Mouse (Mus musculus): Measurements from ENCODE around the gene Cebpe.

Cebpe gene

DNA sequence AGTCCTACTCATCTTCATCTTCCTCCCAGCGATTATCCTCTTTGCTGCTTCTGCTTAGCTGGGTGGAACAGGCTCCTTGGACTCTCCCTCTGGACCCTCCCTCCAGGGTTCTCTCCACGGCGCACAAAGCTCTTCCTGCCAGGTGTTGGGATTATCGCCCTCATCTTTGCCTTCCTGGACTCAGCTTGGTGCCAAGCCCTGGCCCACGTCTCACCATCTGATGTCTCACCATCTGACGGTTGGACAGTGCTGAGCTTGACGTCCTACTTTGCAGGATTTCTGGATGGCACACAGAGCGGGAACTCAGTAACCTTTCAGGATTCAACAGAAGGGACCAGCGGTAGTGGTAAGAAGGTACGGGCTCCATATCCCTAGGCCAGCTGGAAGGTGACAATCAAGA, 9.7 kb upstream of the Cebpe start:
- DNase-seq (ENCODE audit: low spot score in 2 of 2), result no peak

DNA sequence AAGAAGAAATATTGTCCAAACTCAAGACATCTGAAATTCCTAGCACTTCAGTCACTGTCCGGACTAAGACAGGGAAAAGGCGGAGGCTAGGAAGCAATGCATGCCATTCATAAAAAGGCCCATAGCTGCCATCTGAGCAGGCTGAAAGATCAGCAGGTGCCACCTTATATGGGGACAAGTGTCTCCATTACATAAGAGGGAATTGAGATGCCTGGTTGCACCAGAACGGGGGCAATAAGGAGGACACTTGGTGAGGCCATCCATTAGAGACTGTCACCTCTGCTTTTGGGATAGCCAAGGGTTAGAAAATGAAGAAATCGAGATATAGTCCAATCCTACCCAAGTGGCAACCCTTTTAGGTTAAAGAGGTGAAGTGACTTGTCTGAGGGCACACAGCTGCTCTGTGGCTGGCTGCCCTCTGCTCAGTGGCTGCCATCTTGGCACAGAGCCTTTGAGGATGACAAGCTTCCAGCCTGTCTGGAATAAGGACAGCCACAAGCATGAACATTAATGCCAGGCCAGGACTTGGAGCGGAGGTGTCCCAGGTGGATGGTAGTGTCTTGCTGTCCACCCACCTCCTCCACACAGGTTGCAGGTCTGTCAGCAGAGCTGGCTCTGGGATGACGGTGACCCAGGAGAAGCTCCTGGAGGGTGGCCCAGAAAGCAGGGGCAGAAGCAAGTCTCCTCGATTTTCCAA, 8.8 kb upstream of the Cebpe start:
- no peak for DNase-seq (ENCODE audit: low spot score in 2 of 2)

DNA sequence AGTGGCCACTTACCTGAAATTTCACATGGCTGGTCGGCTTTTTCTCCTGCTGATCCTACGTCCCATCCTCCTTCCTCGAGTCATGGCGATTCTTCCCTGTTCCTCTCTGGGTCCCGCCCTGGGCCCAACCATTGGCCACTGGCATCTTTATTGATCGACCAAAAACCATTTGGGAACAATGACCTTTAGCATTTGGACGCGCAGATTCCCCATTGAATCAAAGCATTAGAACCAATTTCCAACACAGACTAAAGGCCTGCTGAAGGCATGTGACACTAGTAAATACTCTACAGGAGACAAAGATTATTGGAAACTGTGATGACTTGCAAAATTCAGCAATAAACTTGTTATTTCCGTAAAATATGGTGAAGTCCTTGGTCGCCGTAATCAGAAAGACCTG, 8.1 kb upstream of the Cebpe start:
- no peak for DNase-seq (ENCODE audit: low spot score in 2 of 2)

DNA sequence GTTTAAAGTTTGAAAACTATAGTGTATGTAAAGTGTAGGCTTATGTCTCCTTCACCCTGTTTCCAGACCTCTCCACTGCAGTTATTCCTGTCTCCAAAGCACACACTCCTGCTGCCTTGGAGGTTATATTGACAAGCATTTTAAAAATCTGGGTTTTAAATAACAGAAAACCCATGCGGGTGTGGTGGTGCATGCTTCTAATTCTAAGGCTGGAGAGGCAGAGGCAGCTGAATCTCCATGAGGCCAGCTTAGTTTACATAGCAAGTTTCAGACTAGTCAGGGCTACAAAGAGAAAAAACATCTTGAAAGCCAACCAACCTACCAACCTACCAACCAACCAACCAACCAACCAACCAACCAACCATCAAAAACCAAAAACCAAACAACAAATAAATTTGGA, 3.4 kb upstream of the Cebpe start:
- DNase-seq (ENCODE audit: low spot score in 2 of 2), result no peak

DNA sequence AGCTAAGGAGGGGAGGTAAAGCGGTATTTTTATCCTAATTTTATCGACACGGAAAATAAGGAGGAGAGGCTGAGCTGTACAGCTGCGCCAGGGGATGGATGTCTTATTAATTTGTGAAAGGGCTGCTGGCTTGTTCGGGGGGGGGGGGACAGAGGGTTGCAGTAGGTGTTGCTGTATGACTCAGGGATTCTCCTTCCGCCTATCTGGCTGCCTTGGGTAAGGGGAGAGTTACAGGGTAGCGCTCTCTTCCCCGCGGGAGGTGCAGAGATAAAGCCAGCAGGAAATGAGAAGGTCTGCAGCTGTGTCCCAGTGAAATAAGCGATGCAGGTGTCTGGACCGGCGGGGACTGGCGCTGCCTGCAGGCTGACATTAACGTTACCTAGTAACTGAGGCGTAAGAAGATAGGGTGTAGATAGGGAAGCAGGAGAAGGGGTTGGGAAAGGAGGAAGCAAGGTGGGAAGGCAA, 2.7 kb upstream of the Cebpe start:
- no peak for DNase-seq (ENCODE audit: low spot score in 2 of 2)

DNA sequence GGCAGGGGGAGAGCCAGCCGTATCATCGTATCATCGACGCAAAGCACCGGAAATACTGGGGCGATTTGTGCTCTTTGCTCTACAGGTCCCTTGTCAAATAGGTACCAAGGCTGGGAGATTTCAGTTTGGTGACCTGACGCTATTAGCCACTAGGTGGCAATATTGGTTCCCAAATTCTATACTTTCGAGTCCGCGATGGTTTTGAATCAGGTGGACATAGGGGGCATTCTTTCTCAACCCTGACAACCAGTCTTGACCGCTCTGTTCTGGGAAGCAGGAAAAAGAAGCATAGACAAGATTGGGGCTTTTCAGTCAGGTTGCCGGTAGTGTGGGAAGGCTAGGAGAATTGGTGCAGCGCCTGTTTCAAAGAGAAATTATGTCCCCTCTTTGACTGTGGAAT, 2.1 kb upstream of the Cebpe start:
- no peak for DNase-seq (ENCODE audit: low spot score in 2 of 2)

DNA sequence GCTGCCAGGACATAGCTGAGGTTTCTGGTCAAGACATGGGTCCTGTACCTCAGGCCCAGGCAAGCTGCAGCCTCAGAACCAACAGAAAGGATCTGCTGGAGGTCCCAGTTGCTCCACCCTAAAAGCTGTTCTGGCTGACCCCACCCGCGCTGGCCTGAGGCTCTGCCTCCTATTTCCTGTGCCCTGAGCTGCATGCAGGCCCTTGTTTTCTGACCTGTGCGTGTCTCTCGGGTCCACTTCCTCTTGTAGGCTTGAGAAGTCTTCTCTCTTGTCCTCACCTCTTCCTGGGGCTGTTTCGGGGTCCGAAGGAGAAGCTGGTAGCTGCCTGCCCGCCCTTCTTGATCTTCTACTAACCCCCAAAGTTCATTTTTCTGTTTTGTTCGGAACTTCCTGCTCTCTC, 887 bp upstream of the Cebpe start:
- no peak for DNase-seq (ENCODE audit: low spot score in 2 of 2)

DNA sequence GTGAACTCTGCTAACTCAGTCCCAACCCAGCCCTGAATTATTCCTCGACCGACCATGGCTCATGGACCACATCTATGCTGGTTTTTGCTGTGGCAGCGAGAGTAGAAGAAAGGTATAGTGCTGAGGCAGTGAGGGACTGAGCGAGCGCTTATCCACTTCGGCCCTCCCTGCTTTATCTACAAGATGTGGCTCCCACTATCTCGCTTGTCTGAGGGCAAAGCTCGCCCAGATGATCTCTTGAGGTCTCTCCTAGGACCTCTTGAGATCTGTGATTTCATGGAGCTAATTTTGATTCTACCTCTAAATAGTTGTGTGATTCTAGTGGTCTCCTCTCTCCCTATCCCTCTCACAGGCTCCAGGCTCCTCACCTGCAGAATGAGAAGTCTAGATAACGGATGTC, 2.9 kb downstream of the Cebpe start:
- no peak for DNase-seq (ENCODE audit: low spot score in 2 of 2)

DNA sequence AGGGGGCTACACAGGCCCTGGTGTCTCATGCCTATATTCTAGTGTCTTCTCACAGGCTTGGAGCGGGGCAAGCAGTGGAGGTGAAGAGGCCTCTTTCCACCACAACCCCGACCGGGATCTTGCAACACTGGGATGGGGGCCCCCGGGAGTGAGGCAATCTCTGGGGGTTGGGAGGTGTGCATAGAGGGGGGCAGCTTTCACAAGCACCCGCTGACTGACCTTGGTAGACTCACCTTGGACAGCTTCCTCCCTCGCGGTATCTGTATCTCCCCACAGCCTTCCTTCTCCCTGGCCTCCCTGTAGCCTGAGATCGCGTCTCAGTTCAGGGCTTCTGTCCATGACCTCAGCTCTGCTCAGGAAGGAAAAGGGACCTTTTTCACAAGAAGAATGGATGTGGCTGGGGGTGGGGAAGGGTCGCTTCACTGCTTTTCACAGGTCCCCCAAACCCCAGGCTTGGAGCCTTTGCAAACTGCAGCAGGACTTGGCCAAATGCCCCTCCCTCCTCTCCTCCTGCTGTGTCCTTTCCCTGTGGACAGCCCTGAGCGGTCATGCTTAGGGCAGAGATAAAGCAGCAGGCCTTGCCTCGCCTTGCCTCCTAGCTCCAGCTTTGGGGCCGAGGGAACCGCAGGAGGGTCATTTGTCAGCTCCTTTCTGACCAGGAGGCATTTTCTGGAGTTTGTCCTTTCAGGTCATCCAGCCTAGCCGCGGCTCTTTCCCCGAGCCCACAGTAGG, 5.2 kb downstream of the Cebpe start:
- DNase-seq (ENCODE audit: low spot score in 2 of 2), result no peak

DNA sequence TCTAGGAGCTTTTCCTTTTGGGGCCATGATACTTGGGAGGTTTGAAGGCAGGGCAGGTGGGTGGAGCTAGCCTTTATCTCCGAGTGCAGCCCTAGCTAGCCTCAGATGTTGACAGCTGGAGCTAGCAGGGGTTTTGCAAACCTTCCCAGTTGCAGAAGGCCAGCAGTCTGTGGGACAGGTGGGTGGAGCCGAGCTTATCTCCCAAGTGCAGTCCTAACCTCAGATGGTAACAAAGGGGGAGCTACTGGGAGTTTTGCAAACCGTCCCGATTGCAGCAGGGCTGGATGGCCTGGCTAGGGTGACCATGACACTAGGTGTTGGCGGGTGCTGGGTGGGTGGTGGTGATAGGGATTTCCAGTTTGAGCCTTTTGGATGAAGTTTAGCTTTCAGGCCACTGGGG, 6.1 kb downstream of the Cebpe start:
- no peak for DNase-seq (ENCODE audit: low spot score in 2 of 2)

DNA sequence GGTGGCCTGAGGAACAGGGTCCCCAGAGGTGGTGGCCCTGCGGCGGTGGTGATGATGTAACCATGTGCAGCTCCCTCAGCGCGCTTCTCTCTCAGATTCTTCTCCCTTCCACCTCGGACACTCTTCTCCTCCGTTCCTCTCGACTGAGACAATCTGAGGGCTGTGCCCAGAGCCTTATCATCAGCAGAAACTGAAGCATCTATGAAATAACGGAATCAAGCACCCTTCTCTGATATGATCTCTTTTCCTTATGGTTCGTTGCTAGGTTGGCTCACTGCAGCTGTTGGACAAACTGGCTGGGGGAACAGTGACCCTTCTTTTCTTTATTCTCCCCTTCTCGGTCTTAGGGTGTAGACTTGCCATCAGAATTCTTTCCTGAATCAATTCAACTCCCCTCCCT, 8.8 kb downstream of the Cebpe start:
- no peak for DNase-seq (ENCODE audit: low spot score in 2 of 2)

DNA sequence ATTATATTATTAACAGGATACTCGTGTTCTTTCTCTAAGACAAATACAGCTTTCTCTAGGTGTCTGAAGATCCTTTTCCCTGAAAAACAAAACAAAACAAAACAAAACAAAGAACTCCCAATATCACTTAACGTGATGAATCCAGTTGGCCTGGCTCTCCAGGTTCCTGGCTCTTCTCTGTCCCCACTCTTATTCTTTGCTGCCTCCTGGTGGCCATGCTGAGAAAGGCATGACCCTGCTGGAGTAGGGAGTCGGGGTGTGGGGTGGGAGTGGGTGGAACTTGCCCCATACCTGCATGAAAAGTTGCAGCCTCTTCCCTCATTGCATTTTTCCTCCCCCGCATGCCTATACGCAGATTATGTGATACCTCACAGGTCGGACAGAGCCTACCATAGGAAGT, 10.7 kb downstream of the Cebpe start:
- peak; percentile 63 to 88 for DNase-seq (ENCODE audit: low spot score in 2 of 2)

DNA sequence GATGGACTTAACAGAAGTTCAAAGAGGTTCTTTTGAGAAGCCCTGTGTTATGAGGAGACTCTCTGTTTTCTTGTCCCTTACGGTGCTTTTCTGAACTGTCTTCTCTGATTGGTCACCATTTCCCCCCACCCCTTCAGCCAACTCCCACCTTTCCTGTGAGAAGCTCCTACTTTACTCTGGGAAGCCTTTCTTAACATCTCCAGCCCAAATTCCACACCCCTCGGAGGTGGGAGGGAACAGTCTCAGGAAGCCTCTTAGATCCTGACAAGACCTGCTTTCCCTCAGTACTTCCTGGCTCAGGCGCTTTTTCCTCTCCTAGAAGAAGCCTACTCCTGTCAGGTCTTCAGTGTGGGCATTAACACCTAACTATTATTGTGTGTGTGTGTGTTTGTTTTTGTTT, 12.4 kb downstream of the Cebpe start:
- no peak for DNase-seq (ENCODE audit: low spot score in 2 of 2)

DNA sequence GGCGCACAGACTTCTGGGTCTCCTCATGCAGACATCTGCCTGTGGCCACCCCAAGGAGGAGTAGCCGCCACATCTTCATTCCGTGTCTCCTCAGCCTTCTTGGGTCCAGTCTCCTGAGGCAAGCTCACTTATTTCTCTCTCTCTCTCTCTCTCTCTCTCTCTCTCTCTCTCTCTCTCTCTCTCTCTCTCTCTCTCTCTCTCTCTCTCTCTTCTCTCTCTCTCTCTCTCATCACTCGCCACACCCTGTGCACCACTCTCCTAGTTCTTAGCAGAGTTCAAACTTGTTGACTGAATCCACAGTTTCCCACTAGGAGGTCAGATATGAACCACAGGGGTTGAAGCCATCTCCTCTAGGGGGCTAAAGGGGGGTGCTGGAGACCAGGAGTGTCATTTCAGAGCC, 13.2 kb downstream of the Cebpe start, which contains the start of gene Gm29776:
Gm29776 (minus strand) TSS at position 101 of the 400 bp plus-strand sequence.
- DNase-seq (ENCODE audit: low spot score in 2 of 2), result no peak

DNA sequence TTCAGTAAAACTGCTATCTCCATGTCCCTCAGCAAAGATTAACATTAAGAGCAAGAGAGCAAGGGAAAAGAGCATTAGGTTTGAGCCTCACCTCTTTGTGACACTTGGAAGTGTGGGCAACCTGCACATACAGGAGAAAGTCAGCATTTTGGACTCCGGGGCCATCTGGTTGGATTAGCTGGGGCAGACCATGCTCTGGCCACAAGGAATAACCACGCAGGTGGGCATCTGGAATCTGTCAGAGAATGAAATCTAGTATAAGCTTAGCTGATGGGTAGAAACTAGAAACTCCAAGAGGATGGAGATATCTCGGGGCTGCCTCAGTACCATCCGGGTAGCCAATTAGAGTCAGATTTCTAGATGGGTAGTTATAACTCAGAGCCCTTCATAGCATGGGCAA, 15.2 kb downstream of the Cebpe start:
- no peak for DNase-seq (ENCODE audit: low spot score in 2 of 2)

DNA sequence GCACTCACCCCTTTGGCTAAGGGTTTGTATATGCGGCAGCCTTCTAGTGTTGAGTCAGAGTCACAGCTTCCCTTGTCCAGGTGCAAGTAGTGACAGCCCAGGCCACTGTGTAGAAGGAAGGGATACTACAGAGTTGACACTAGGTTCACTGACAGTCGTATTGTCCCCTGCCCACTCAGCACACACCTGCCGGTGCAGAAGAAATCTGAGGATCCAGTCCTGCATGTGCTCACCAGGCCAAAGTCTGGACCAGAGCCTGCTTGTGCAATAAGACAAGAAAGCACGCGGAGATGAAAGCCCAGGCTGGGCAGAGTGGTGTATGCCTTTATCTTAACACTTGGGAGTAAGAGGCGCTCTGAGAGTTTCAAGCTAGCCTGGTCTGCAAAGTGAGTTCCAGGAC, 16.9 kb downstream of the Cebpe start:
- no peak for DNase-seq (ENCODE audit: low spot score in 2 of 2)

DNA sequence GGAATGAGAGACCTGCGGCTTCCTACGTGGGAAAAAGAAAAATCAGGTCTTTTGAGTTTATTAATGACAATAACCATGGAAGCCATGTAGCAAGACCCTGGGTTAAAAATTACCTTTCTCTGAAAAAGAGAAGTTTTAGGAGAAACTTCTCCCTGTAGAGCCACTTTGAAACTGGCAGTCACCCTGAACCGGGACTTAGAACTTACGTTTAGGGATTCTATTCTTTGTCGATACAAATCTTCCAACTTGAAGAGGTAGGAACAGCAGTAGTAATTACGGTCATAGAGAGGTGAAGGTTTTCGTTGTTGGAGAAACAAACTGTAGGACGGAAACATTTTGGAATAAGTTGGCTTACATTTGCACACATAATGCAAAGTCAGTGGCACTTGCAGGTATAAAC, 24.7 kb downstream of the Cebpe start:
- no peak for DNase-seq (ENCODE audit: low spot score in 2 of 2)

DNA sequence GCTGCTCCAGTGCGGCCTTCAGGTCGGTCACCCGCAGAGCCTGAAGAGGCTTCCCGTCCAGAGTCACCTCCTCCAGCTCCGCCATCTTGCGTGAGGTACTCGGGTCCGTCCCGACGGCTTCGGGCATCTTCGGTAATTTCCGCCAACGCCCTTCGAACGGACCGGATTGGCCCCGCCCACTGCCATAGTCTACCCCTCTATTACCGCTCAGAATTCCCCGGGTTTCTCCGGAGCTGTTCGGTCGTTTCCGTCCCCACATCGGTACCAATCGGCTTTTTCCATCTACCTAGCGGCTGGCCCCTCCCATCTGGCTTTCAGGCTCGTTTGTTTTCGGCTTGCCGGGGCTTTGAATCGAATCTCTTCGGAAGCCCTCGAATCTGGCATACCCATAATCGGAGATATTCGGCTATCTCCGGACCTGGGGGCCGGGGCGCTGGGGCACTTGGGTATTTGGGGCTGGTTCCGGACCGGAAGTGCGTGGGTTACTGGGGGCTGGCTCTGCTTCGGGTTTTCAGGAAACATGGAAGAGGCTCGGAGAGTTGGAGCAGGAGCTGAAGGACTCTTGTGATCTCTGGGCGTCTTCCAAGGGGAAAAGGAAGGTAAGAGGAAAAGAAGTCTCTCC, 25.3 kb downstream of the Cebpe start, which contains the start of gene Acin1:
Acin1 (minus strand) TSS at position 410 of the 622 bp plus-strand sequence.
- peak; percentile 100 for DNase-seq (ENCODE audit: low spot score in 2 of 2)

DNA sequence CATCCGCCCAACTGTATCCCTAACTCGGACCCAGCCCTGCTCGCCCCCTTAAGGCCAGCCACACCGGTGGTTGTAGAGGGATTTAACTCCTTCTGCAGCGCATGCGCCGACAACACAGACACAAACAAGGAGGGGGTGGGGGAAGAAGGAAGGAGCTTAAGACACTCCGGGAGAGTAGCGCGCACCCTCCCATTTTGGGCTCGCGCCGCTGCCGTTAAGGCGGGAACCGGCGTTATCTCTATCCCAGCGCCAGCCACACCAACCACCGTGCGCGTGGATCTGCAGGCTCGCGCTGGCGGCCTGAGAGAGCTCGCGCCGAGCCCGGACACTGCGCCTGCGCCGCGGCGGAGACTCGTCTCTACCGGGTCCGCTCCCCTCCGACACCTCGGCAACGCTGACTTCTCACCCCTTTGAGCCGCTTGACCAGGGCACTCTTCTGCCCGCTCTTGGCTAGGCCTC, 25.9 kb downstream of the Cebpe start, which contains the start of gene 1700123O20Rik:
1700123O20Rik (plus strand) TSS at position 154 of the 459 bp plus-strand sequence.
- DNase-seq (ENCODE audit: low spot score in 2 of 2), result peak in 1 of 2 experiments; percentile 72

DNA sequence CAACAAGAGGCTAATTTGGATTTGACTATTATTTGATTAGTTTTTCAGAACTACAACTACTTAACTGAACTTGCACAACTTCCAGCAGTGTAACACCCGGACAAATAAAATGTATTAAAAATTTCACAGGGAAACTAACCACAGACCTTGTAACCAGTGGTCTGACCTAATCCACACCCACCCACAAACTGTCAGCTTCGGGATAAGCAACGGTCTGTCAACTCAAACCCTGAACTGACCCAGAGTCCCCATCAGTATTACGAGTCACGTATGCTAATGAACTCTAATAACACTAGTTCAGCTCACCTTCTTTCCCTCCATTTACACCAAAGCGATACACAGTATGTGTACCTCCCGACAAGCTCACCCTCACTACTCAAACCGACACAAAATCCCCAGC, 26.5 kb downstream of the Cebpe start:
- DNase-seq (ENCODE audit: low spot score in 2 of 2), result no peak

DNA sequence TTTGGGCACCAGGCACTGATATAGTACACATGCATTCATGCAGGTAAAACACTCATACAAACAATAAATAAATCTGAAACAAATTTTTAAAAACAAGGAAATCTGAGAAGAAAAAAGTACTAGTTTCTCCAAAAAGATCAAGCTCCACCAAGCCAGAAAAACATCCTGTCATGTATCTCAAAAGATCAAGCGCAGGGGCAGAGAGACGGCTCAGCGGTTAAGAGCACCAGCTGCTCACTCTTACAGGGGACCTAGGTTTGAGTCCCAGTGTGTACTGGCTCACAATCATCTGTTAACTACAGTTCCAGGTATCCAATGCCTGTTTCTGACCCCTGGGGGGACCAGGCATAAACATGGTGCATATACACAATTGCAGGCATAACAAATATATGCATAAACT, 29.6 kb downstream of the Cebpe start:
- DNase-seq (ENCODE audit: low spot score in 2 of 2), result no peak

DNA sequence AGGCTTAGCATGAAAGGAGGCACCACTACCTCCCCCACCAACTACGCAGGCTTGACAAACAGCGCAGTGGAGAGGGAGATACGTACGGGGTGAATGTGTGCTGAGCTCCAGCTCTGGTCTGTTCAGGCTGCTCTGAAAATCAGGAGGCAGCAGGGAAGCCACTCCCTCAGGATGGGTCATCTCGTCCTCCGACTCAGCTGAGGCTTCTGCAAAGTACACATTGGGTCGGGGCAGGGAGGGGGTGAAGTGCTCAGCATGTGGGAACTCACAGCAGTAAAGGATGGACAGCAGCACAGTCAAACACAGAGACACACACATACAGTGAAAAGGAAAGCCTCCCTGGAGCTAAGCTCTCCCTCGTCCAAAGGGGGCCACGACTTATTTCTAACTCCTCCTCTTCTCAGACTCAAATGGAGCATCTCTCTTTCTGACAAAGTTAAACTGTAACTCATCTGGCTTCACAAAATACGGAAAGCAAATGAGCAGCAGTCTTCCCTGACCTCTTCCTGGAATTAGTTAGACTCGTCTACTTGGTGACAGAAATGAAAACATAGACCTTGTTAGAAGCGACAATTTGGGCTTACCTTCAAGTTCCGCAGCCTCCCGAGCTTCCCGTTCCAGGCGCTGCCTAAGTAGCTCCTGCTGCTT, 33.2 kb downstream of the Cebpe start:
- no peak for DNase-seq (ENCODE audit: low spot score in 2 of 2)

All from urinary bladder, postnatal 4 days (tissue).